Mouse (Mus musculus): ENCODE data around the gene Gm9837.

- TF ChIP-seq CTCF (IDR thresholded peaks at IDR 0.05; ENCODE audit: borderline replicate concordance, insufficient read depth, low read depth, low read length): peak; percentile 33; the same call in 1 of the 2 replicates
- TF ChIP-seq POLR2A (IDR thresholded peaks at IDR 0.05; ENCODE audit: borderline replicate concordance, insufficient read depth, low read length): no peak
Measured at GRCm38 (mm10) chr11:53502039-53502765, 31.9 kb upstream of the Gm9837 start.

Data from cerebellum, adult 2 months (tissue).